Mouse (Mus musculus) hindbrain, embryonic 13.5 days (tissue): Measurements from ENCODE around the gene Oaz2. TPM values are rescaled to one million over a fixed set of nuclear protein-coding genes. Genes with fewer than 3 reads are reported as not detected.

Source experiments
- polyA plus RNA-seq: library from polyadenylated mRNA; unstranded; fragments of >200 nt; fragmentation: Nextera tagmentation; extraction: Ambion mirVana; gene quantifications from 2 replicates; pipeline ENCODE4 v1.2.1, GENCODE M21; 2015

Oaz2 gene
- polyA plus RNA-seq, 1 experiment from 2014 or later: 404 TPM

Other genes with a start within 250 kb of the Oaz2 start
- not detected in 2 replicates for gene Slc51b, start 245.0 kb upstream of the Oaz2 start, polyA plus RNA-seq
- gene Mtfmt, start 232.2 kb upstream of the Oaz2 start, polyA plus RNA-seq: 26.1 and 27.9 TPM in 2 replicates
- gene Spg21, start 207.1 kb upstream of the Oaz2 start, polyA plus RNA-seq: 136 and 144 TPM in 2 replicates
- 0.51 and 0.75 TPM in 2 replicates for gene Ankdd1a, start 147.8 kb upstream of the Oaz2 start, polyA plus RNA-seq
- gene Plekho2, start 88.0 kb upstream of the Oaz2 start, polyA plus RNA-seq: 5.8 and 7.6 TPM in 2 replicates
- 3.8 and 4.4 TPM in 2 replicates for gene Pif1, start 80.8 kb upstream of the Oaz2 start, polyA plus RNA-seq
- 5.0 and 5.4 TPM in 2 replicates for gene Rbpms2, start 38.4 kb upstream of the Oaz2 start, polyA plus RNA-seq
- gene Zfp609, start 159.6 kb downstream of the Oaz2 start, polyA plus RNA-seq: 9.3 and 9.7 TPM in 2 replicates
- gene Pclaf, start 222.2 kb downstream of the Oaz2 start, polyA plus RNA-seq: 36.9 and 42.1 TPM in 2 replicates
- 33.6 and 33.8 TPM in 2 replicates for gene Trip4, start 240.8 kb downstream of the Oaz2 start, polyA plus RNA-seq
- gene Csnk1g1, start 240.9 kb downstream of the Oaz2 start, polyA plus RNA-seq: 22.9 and 24.8 TPM in 2 replicates